Mouse (Mus musculus) hindbrain, postnatal 0 days (tissue): Measurements from ENCODE around the gene Thegl. TPM values are rescaled to one million over a fixed set of nuclear protein-coding genes. Genes with fewer than 3 reads are reported as not detected.

Experiments
- ATAC-seq: fragments of 200-750 bp; cut with Nextera tagmentation; 2 replicates; pipeline ENCODE4 v1.8.0; 2017; ENCODE audit warnings: mild to moderate bottlenecking, moderate TSS enrichment, moderate library complexity
- DNase-seq: peaks from one replicate; pipeline ENCODE4 v3.0.0-alpha.2; 2015; ENCODE audit warnings: low spot score
- H3K27ac ChIP-seq: fragments of 300-500 bp; sonication (generic); 2 replicates; pipeline ENCODE4 v1.5.1; 2014; ENCODE audit warnings: mild to moderate bottlenecking
- H3K27me3 ChIP-seq: fragments of 300-500 bp; sonication (generic); 2 replicates; pipeline ENCODE4 v1.6.1; 2014; ENCODE audit warnings: low read length, mixed read lengths; ENCODE audit not compliant: insufficient read depth
- H3K36me3 ChIP-seq: fragments of 300-500 bp; sonication (generic); 2 replicates; pipeline ENCODE4 v1.6.1; 2014; ENCODE audit warnings: low read length, mixed read lengths; ENCODE audit not compliant: insufficient read depth
- H3K4me1 ChIP-seq: fragments of 300-500 bp; sonication (generic); 2 replicates; pipeline ENCODE4 v1.6.1; 2014; ENCODE audit warnings: antibody characterized with exemption, low read length, mixed read lengths; ENCODE audit not compliant: insufficient read depth
- H3K4me2 ChIP-seq: fragments of 300-500 bp; sonication (generic); 2 replicates; pipeline ENCODE4 v1.6.1; 2014; ENCODE audit warnings: low read depth, mild to moderate bottlenecking, low read length, moderate library complexity, mixed read lengths
- H3K4me3 ChIP-seq: fragments of 300-500 bp; sonication (generic); 2 replicates; pipeline ENCODE4 v1.5.1; 2014; ENCODE audit warnings: low read length
- H3K9ac ChIP-seq: fragments of 300-500 bp; sonication (generic); replicated peaks from 2 replicates; pipeline ENCODE4 v1.6.1; 2014; ENCODE audit warnings: mild to moderate bottlenecking, low read length, moderate library complexity, mixed read lengths
- H3K9me3 ChIP-seq: fragments of 300-500 bp; sonication (generic); 2 replicates; pipeline ENCODE4 v1.6.1; 2016; ENCODE audit warnings: low read length, mixed read lengths
- CTCF ChIP-seq: IDR thresholded peaks from 2 replicates; pipeline ENCODE4 v1.5.1; 2016; ENCODE audit warnings: antibody characterized with exemption, control low read depth, low read depth
- WGBS: fragments of 180-500 bp; shearing (Covaris S2); extraction: QIAGEN DNeasy Blood & Tissue Kit; methylation state at CpG from one replicate; pipeline ENCODE4 v1.1.7; 2014; 5-methylcytosine and 5-hydroxymethylcytosine counted together
- polyA plus RNA-seq: library from polyadenylated mRNA; unstranded; fragments of >200 nt; fragmentation: Nextera tagmentation; extraction: Ambion mirVana; gene quantifications from 2 replicates; pipeline ENCODE4 v1.2.1, GENCODE M21; 2015
- total RNA-seq: library from RNA; depleted of rRNA; stranded (reverse); fragments of >200 nt; gene quantifications from 2 replicates; pipeline ENCODE4 v1.2.3, GENCODE M21; 2014

The Thegl gene
- total and polyA plus RNA-seq, 2 experiments from 2014 or later: 0.63 to 0.81 TPM

GRCm38 (mm10) chr5:77084418-77084817 is 68.6 kb downstream of the Thegl start:
- H3K36me3 ChIP-seq: no peaks in the 10 kb centered on the region
- no peak overlapping the region for H3K4me3 ChIP-seq
- H3K9me3 ChIP-seq: no peaks in the 10 kb centered on the region
- no peak for ATAC-seq
- no peak for TF ChIP-seq CTCF
- H3K4me1 ChIP-seq: no peaks in the 10 kb centered on the region
- no peaks in the 10 kb centered on the region for H3K27me3 ChIP-seq
- H3K27ac ChIP-seq: no peak overlapping the region
- WGBS: 80% methylated on average over 4 of the region's 4 CpGs
- DNase-seq: no peak
- H3K9ac ChIP-seq: no peak overlapping the region
- no peak overlapping the region for H3K4me2 ChIP-seq

DNA sequence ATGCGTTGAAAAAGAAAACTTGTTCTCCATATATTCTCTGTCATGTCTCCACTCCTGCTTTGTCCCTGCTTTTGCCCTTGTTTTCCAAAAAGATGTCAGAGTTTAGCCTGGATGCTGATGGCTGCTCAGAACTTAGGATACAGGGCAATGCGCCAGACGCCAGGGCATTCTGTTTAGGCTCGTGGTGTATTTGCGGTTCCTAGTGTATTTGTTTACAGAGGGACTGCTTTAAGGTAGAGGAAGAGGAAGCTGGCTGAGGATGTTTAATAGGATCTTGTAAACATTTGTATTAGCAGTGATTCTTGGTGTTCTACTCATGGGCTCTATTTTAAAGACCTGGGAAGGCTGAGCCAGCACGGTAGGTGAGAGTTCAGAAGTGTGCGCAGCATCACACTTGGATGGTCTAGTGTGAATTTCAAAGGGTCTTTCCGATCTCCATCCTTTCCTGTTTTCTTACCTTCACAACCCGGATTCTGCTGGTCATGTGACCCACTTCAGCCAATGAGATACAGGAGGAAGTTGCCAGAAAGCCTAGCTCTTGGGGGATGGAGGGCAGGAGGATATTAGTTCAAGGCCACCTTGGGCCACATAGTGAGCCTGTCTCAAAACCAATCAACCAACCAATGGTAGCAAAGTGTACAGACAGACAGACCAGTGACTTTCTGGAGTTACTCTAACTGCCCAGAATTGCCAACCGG is 70.1 kb downstream of the Thegl start:
- no peaks in the 10 kb centered on the region for H3K27me3 ChIP-seq
- no peak overlapping the region for H3K27ac ChIP-seq
- no peaks in the 10 kb centered on the region for H3K36me3 ChIP-seq
- TF ChIP-seq CTCF: no peak
- DNase-seq (no peak), ATAC-seq (no peak)
- WGBS: 78% methylated on average over 10 of the region's 10 CpGs
- H3K9me3 ChIP-seq: no peaks in the 10 kb centered on the region
- H3K4me3 ChIP-seq: no peak overlapping the region
- H3K9ac ChIP-seq: no peak overlapping the region
- H3K4me2 ChIP-seq: no peak overlapping the region
- H3K4me1 ChIP-seq: no peaks in the 10 kb centered on the region

- no peak for TF ChIP-seq CTCF
- H3K9me3 ChIP-seq: no peaks in the 10 kb centered on the region
- no peaks in the 10 kb centered on the region for H3K36me3 ChIP-seq
- no peak overlapping the region for H3K4me2 ChIP-seq
- DNase-seq: no peak
- H3K4me1 ChIP-seq: no peaks in the 10 kb centered on the region
- H3K4me3 ChIP-seq: no peak overlapping the region
- no peak overlapping the region for H3K9ac ChIP-seq
- no peak overlapping the region for H3K27ac ChIP-seq
- H3K27me3 ChIP-seq: no peaks in the 10 kb centered on the region
- ATAC-seq: no peak
- WGBS: 83% methylated on average over 7 of the region's 7 CpGs
Measured at GRCm38 (mm10) chr5:77086541-77086940, 70.7 kb downstream of the Thegl start.

DNA sequence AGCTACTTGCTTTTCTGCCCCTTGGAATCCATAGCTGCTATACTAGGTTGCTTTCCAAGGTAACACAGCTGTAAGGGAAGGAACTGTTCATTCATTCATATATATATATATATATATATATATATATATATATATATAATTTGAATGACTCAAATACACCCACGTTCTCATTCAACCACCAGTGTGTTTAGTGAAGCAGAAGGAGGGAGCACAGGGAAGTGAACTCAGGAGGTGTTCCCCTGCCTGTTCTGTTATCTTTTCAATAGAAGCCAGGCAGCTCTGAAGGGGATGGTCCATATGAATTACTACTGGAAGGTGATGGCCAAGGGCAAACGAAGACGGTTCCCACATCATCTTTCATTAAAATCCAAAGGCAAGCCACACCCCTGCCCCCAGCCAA is 71.3 kb downstream of the Thegl start:
- DNase-seq (no peak), ATAC-seq (no peak)
- no peaks in the 10 kb centered on the region for H3K36me3 ChIP-seq
- H3K4me2 ChIP-seq: no peak overlapping the region
- no peaks in the 10 kb centered on the region for H3K27me3 ChIP-seq
- no peak overlapping the region for H3K27ac ChIP-seq
- TF ChIP-seq CTCF: no peak
- H3K9me3 ChIP-seq: no peaks in the 10 kb centered on the region
- 72% methylated on average over 3 of the region's 3 CpGs for WGBS
- H3K9ac ChIP-seq: no peak overlapping the region
- no peak overlapping the region for H3K4me3 ChIP-seq
- no peaks in the 10 kb centered on the region for H3K4me1 ChIP-seq

DNA sequence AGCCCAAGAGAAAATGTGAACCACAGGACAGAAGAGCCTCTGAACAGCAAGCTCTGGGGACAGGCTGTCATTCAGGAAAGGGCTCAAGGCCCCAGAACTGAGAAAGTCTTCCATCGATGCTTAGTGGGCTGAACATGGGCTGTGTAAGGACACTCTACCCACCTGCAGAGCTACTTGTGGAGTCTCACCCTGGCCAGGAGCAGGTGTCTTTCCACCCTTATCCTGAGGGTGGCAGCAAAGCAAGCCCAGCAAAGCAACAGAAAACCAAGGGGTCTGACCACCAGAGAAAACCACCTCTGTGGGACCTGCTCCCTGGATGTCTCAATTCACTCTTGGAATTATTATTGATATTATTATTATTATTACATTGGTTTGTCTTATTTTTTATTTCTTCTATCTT is 73.5 kb downstream of the Thegl start:
- Histone ChIP-seq H3K27ac (no peak overlapping the region), H3K27me3 (no peaks in the 10 kb centered on the region), H3K9me3 (no peaks in the 10 kb centered on the region), H3K9ac (no peak overlapping the region), H3K4me2 (no peak overlapping the region), H3K4me3 (no peak overlapping the region), H3K36me3 (no peaks in the 10 kb centered on the region), H3K4me1 (0 out of 2 replicates have a peak, but pooled peaks cover 4% of the 10 kb centered on the region)
- 55% methylated on average over 1 of the region's 1 CpGs for WGBS
- peak; percentile 81 for TF ChIP-seq CTCF
- peak; percentile 67 for DNase-seq
- ATAC-seq: peak; percentile 57; the same call in 1 of the 2 replicates

GRCm38 (mm10) chr5:77089901-77090300 is 74.1 kb downstream of the Thegl start:
- DNase-seq: peak; percentile 27
- Histone ChIP-seq H3K36me3 (no peaks in the 10 kb centered on the region), H3K9ac (no peak overlapping the region), H3K4me1 (0 out of 2 replicates have a peak, but pooled peaks cover 4% of the 10 kb centered on the region), H3K27me3 (no peaks in the 10 kb centered on the region), H3K4me2 (no peak overlapping the region), H3K27ac (peak overlapping the region; percentile 15; the same call in 1 of the 2 replicates), H3K9me3 (no peaks in the 10 kb centered on the region), H3K4me3 (no peak overlapping the region)
- TF ChIP-seq CTCF: no peak
- WGBS: 37% methylated on average over 8 of the region's 8 CpGs
- ATAC-seq: no peak

DNA sequence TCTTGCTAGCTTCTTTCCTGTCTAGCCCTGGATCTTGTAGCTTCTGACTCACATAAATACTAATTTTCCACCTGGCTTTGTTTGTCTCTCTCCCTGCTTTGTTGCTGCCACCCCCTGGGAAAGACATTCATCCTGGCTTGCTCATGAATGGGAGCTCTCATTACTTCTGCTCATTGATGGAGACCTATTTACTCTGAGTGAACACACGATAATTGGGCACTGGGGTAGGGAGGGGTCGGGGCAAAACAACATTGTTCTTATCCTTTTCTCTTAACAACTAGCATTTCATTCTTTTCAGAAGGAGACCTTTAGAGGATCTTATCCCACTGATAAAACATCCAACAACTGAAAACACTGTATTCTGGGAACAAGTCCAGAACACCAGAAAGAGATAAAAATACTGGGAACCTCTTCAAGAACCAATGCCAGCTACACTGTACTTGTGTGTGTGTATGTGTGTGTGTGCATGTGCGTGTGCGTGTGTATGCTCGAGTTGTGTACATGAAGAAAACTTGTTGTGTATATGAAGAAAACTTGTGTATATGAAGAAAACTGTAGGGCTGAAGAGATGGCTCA is 74.8 kb downstream of the Thegl start:
- H3K36me3 ChIP-seq: no peaks in the 10 kb centered on the region
- no peak for ATAC-seq

More for the DNA sequence above, 74.8 kb downstream of the Thegl start:
- TF ChIP-seq CTCF: no peak
- Histone ChIP-seq H3K4me1 (0 out of 2 replicates have a peak, but pooled peaks cover 4% of the 10 kb centered on the region), H3K27me3 (no peaks in the 10 kb centered on the region), H3K4me2 (no peak overlapping the region), H3K9me3 (no peaks in the 10 kb centered on the region), H3K27ac (0 out of 2 replicates have a peak overlapping the region, but pooled peaks have one; percentile 15), H3K9ac (no peak overlapping the region), H3K4me3 (no peak overlapping the region)
- WGBS: 45% methylated on average over 5 of the region's 5 CpGs
- DNase-seq: peak; percentile 25
